Mouse (Mus musculus) gastrocnemius, postnatal 36 days (tissue): ENCODE measurements around the gene Dnah3. TPM values are rescaled to one million over a fixed set of nuclear protein-coding genes. Genes with fewer than 3 reads are reported as not detected.
A peak's percentile ranks its signal among the peaks of the same experiment; 100 is the strongest.

Experiments
- DNase-seq, 2 experiments: peaks; one replicate each; pipeline ENCODE4 v3.0.0; 2022
- intact Hi-C: fragments of 180-260 bp; cut with DNase I; formaldehyde crosslinking; loops from one replicate; pipeline ENCODE4 v1.15.1; 2025
- total RNA-seq, 2 experiments: library from RNA; stranded (reverse); gene quantifications; 2 replicates each; pipeline ENCODE4 v1.2.3; 2021

The Dnah3 gene
- total RNA-seq, 2 experiments from 2014 or later, result 0.10 to 0.17 TPM

DNA sequence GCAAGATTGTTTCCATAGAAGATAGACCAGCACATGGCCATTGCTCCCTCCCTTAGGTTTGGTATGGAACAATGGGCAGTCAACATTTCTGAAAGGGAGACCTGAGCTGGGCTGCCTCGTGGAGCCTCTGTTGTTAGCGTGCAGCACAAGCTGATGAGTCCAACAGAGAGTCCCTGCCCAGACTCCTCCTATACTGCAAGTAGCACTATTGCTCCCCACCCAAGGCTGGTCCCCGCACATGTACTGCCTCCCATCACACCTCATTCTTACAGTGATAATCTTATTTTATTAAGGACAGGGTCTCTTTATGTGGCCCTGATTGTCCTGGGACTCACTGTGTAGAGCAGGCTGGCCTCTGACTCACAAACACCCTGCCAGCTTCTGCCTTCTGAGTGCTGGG, 27.0 kb downstream of the Dnah3 start:
- intact Hi-C loops, result no loop called here

DNA sequence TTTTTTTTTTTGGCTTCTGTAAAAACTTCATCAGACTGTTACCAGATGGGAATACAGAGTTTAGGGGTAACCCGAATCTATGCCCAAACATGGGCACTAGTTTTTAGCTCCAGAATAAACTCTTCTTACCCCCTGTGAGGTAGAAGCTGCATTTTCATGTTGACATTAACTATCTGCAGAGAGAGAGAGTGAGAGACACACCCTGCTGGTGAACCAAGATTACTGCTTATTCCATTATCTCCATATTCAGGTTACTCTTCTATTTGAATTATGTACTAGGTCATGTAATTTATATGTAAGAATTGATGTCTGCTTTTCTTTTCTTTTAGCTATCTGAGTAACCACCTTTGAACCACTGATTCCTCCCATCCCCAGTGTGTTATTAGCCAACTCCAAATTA, 31.0 kb downstream of the Dnah3 start:
- intact Hi-C loops, result no loop called here
- DNase-seq, result no peak

More for the DNA sequence above, 27.0 kb downstream of the Dnah3 start:
- no peak for DNase-seq

DNA sequence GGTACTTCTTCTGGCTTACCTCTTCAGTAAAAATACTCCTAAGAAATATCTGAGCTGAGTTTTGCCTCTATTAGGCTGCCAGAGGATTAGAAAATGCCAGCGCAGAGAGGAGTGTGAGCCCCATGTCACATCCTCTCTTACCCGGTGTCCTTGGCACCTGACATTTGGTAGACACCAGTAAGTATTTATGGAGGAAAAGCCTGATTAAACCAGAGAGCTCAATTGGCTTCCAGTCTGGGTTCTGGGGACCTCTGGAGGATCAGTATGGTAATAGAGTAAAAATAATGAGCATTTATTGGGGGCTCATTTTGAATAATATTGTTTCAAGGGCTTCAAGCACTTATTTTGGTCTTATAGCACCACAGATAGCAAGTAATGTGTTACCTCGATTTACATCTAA, 39.6 kb downstream of the Dnah3 start:
- intact Hi-C loops, result loop anchor here (5.0 kb wide), 1 partner anchor 208 kb away; no protein-coding TSS in a partner anchor
- no peak for DNase-seq

DNA sequence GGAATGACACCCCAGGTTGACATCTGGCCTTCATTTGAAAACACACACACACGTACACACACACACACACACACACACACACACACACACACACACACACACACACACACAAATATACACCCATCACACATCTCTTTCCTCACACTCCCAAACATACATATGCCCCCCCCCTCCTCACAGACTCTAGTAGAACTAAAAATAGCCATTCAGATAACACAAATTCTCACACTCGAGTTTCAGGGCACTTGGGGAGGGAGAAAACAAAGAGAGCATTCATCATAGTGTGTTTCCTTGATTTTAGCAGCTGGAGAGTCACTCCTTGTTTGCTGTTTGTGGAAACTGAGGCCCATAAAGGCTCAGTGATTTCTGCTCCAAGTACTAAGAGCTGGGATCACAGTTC, 41.1 kb downstream of the Dnah3 start:
- intact Hi-C loops, result no loop called here

DNA sequence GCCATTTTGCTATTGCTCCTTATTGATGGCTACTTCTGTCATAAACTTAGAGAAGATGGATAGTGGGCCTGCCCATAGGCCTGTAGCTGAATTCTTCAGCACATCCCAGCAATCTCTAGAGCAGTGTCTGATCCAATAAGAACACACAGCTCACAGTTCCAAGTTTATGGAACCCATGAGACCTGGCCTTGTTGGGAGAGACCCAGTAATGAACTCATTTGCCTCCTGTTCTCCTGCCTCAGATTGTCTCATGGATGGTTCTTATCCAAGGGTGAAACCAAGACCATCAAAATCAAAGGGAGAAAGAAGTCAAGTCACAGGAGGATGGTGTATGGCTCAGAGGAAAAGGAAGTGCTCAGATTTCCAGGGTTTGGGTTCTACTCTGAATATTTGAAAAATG, 44.6 kb downstream of the Dnah3 start:
- intact Hi-C loops, result no loop called here
- peak; percentile 17 to 30 for DNase-seq

More for the DNA sequence above, 41.1 kb downstream of the Dnah3 start:
- no peak for DNase-seq

DNA sequence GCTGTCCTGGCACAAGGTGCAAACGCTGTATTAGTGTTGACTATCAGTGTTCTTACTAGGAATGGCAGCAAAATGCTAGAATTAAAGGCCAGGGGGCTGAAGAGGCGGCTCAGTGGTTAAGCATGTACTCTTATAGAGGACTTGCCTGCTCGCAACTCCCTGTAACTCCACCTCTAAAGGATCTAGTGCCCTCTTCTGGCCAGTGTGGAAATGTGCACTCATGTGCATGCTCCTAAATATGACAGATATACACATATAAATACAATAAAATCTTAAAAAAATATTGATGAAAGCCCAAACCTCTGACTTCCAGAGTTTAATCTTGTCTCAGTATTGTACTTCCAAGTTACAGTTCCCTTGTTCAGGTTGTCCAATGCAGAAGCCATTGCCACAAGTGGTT, 51.1 kb downstream of the Dnah3 start:
- DNase-seq, result no peak
- intact Hi-C loops, result no loop called here

DNA sequence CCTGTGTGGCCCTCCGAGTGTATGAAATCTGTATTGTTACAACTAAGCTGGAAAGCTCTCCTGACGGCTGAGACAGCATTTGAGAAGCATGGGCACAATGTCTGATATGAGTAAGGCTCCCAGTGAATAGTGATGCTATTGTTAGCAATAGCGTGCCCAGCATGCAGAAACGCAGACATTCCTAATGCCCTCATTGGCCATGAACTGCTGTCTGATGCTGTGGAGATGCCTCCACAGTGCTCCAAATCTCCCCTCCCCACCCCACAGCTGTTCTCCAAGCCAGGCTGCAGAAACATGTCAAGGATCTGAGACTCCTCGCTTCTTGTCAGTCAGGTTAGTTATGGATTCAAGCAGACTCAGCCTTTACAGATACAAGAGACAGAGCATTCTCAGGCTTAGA, 58.7 kb downstream of the Dnah3 start:
- intact Hi-C loops, result no loop called here

DNA sequence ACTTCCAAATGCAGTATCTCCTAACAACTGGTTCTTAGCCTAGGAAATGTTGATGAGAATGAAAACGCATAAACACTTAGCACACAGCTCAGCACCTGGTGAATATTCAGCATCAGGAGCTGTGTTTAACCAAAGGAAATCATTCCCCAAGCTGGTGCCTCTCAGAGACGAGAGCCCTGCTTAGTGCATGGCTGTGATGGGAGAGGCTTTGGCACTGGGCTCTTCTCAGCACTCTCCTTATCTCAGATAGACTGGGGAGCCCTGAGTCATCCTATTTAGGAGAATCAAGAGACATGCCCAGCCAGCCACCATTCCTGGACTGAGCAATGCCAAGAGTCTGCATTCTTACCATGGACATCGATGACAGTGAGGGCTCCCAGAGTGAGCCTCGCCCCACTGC, 60.1 kb downstream of the Dnah3 start:
- intact Hi-C loops, result no loop called here

More for the DNA sequence above, 58.7 kb downstream of the Dnah3 start:
- no peak for DNase-seq

DNA sequence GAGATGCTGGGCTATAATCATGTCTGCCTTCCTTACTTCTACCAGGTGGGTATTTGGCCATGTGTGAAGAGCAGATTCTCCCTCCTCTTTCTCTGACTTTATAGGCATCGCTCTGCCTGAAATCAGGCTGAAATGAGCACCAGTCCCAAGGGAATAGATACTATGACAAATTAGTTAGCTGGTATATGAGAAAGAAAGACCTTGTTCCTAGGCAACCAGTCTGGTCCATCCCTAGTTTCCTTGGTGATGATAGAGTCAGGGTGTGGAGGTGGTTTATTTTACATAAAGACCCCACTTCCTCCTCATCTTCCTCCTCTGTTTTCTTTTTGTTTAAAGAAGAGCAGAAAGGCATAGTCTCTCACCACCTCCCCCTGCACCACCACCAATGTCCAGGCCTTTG, 60.5 kb downstream of the Dnah3 start:
- no peak for DNase-seq
- intact Hi-C loops, result no loop called here

More for the DNA sequence above, 60.1 kb downstream of the Dnah3 start:
- DNase-seq, result no peak

DNA sequence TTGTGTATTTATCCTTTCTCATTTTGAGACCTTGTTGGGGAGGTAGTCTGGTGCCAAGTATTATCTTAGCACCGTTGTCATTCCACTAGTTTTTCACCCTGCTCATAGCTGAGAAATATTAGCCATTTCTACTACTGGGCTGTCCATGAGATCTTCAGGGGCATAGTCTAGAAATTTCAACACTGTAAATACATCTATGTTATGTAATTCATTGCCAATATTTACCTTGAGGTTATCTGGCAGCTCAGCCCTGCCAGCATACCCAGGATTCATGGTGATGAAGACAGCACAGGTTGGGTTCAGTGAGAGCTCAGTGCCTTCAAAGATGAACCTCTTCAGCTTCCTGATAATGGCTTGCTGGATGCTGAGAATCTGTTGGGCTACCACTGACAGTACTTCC, 66.4 kb downstream of the Dnah3 start:
- intact Hi-C loops, result no loop called here
- DNase-seq, result no peak

DNA sequence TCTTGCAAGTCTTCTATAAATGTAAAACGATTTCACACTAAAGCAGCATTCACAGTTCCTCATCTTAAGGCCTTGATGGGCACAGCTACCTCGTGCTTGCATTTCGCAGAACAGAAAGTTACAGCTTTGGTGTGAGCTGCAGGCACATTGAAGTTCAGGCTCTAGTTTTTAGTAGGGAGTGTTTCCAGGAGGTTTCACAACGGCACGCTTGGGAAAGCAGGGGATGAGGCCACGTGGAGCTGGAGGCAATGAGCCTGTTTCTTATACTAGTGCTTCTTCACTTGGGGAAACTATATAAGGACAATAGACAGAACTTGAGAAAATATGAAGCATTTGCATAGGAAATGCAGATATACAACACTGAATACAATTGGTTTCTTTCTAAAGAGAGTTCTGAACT, 98.0 kb downstream of the Dnah3 start:
- intact Hi-C loops, result no loop called here
- DNase-seq, result no peak

DNA sequence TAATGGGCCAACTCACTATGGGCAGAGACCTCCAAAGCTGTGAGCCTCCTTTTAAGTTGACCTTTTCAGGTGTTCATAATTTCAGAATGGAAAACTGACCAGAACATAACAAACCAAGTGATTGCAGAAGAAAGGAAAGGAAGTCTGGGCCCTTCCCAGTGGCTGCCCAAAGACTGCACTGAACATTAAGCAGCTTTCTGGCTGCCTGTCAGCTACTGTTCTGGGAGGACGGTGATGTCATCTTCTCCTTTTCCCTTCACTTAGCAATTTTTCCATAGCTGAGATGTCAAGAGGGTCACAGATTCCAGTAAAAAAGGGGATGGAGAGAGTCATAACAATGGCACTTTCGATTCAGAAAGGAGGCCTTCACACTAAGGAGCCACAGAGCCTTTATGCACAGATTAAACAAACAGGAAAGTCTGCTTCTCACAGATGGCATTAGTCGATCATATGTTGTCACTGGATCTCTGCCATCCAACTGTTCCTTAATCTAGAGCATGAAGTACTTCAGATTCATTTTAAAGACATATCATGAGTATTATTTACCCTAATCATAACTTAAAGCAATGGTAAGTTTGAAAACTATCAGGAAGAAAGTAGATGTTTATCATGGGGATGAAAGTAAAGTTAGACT, 109.7 kb downstream of the Dnah3 start:
- intact Hi-C loops, result no loop called here
- no peak for DNase-seq

DNA sequence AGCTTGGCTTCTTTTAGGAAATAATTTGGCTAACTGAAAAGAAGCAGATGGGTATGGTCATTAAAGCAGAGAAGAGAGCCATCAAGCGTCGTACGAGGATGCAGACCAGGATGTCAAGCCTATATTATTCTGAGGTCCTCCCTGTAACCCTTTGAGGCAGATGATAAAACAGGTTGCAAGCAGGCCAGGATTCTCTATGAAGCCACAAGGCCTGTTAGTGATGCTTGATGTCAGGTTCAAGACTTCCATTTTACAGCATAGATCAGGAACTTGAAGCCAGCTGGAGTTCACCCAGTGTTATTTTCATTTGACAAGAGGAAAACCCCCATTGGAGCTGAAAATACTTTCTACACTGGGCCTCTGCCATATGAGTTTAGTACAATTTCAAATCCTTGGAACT, 114.9 kb downstream of the Dnah3 start:
- no peak for DNase-seq
- intact Hi-C loops, result no loop called here

DNA sequence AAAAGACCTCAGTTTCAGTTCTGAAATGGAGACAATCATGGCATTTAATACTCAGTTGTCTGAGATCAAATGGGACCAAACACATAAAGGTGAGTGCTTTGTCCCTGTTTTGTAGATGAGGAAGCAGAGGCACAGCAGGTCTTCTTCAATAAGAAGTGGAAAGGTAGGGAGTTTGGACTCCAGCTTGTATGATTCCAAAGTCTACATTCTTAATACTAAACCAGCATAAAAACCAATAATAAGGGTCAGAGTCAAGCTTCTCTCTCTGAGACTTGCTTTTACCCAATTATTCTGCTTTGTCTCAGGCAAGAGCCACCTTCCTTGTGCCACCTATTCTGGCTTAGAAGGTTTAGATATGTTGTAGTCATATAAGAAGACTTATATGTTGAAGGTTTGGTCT, 116.5 kb downstream of the Dnah3 start:
- intact Hi-C loops, result no loop called here
- no peak for DNase-seq

DNA sequence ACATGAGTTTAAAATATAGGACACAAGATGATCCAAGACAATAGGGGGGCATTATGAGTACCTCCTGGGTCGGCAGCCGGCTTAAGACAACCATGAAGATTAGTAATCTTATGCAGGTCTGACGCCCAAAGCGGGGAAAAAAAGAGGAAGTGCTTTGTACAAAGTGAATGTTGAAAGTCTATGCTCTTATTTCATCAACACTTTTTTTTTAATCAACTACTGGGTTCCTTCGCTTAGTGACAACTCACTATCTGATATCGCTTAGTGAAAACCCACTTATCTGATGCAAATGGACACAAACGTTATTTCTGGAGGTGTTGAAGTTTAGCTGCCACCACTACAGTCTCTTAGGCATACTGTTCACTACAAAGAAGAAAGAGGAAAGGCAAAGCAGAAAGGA, 117.5 kb downstream of the Dnah3 start:
- intact Hi-C loops, result no loop called here
- DNase-seq, result no peak

DNA sequence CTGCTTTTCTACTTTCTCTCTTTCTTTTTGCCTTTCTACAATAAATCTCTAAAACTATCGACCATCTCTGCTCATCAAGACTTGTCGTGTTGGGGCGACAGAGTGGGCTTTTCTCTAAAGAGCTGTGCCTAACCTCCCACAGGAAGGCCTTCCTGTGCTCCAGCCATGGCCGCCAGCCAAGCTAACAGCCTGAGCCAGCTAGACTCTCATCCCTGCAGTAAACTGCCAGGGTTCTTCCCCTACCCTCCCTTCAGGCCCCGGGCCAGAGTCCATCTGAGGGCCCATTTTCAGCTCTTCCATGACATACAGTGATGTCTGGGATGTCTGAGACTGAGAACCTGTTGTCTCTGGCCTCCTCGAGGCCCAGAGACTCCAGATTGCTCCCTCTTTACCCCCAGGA, 118.8 kb downstream of the Dnah3 start:
- intact Hi-C loops, result no loop called here
- DNase-seq, result peak in 1 of 2 experiments; percentile 18

DNA sequence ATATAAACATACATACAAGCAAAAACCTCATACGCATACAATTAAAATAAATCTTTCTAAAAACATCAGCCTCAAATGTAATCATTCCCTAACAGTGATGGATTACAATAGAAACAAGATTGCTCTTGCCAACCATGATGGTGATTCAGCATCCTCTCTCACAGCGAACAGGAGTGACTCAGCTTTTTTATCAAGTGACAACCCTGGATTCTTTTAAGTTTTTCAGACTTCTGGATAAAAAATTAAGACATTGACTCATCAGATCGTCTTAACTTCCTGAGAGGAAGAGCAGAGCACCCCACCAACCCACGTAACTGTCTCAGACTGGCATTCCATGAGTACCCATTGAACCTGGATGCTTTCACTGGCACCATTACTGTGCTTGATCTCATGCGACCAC, 120.9 kb downstream of the Dnah3 start:
- intact Hi-C loops, result no loop called here

DNA sequence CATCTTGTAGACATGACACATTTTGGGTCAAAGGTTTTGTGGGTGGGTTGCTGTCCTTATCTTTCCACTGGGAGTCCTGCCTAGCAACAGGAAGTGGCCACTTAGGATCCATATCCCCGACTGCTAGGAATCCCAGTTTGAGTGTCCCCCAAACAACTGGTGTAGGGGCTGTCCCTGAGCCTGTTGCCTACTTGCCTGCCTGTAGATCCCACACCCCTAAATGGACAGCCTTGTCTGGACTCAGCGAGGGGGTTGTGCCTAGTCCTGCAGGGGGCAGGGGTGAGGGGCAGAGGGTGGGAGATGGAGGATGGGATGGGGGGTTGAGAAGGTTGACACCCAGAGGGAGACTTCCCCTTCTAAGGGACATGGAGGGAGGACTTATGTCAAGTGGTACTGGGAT, 125.8 kb downstream of the Dnah3 start:
- DNase-seq, result no peak
- intact Hi-C loops, result no loop called here

More for the DNA sequence above, 120.9 kb downstream of the Dnah3 start:
- no peak for DNase-seq

DNA sequence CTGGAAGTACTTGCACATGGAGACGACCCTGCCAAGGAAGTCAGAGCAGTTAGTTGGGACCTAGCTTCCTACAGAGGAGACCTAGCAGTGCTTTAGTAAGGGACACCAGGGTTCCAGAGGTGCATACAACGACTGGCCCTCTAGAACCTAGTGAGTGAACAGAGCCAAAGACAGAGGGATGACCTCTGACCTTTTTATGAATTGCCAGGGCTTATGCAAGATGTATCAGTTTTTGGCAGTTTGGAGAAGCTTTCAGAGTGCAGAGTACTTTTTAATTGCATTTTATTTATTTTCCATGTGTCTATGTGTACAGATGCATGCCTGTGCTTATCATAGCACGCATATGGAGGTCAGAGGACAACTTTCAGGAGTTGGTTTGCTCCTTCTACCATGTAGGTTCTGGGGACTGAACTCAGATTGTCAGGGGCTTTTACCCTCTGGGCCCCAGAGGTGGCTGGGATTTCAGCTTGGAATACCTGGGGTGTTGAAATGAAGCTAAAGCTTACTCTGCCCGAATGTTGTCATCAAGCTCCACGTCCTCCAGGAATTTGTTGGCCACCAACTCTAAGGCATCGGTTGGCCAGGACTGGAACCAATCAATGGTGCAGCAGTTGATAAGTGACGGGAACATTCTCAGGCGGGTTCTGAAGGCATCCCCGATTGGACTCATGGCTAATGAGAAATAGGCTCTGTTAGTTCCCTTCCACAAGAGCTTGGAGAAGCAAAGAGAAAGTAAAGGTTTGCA, 129.3 kb downstream of the Dnah3 start:
- intact Hi-C loops, result no loop called here
- no peak for DNase-seq

DNA sequence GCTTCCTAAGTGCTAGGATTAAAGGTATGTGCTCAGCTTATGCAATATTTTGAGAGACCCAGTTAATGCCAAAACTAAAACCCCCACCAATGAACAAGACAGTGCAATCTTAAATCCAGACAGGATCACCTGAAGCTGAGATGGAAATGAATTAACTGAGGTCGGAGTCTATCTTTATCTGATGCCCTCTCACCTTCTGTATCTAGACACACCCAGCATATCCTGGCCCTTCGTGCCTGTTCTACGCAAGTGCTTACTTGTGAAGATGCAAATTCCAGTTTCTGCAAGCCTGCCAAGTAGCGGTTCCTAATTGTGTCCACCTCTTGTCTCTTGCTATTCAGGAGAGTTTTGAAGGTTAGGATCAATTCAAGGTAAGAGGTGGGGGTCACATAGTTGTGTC, 129.9 kb downstream of the Dnah3 start:
- intact Hi-C loops, result no loop called here
- no peak for DNase-seq

DNA sequence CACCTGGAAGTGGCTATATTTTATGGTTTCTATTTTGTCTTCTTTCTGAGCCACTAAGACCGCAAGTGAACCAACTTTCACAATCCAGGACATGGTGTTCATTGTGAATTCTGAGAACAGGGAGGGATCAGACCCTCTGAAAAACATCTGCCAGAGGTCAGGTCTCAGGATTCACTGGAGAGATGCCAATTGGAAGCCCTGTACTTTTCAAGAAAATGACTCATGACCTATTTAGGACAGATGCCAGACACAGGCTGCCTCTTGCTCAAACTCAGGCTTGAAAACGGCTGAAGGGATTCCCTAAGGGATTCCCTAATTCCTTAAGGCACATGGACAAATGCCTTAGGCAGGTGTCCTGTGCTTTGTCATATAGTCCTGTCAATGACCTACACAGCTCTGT, 134.0 kb downstream of the Dnah3 start:
- intact Hi-C loops, result no loop called here
- DNase-seq, result peak; percentile 16 to 62

DNA sequence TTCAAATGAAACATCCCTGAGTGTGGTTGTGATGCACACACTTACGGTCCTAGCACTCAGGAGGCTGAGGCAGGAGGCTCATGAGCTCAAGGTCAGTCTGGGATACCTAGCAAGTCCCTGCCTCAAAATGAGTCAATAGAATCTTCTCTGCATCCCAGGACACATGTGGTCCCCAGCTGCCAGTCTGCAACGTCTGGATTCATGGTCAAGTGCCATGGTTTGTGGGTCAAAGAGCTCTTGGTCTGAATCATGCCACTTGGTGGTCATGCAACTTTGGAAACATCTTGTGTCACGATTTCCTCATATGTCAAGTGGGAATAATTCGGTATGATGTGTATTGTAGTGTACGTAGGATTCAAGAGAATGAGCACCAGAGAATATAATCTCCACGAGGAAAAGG, 134.5 kb downstream of the Dnah3 start:
- DNase-seq, result no peak
- intact Hi-C loops, result no loop called here
